Mouse (Mus musculus) layer of hippocampus, adult 11-12 months (tissue): ENCODE measurements around the gene Shroom3.

Experiments
- DNase-seq: peaks from one replicate; pipeline ENCODE4 v3.0.0; 2022; ENCODE audit warnings: low spot score

Gene Shroom3

DNA sequence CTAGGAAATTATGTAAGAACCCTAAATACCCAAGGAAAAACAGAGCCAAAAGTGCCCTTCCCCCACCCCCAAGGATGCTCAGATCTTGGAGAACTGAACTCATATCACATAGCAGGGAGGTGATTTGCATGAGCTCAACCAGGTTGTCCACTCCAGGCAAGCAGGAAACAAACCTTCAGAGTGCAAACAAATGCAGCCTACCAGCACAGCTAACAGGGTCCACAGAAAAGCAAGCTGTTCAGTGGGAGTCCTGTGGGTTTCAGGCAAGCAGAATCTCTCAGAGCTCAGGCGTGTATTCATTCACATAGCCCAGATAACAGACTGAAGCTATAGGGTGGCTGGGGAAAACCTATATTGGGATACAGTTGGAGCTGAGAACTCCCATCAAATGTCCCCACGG is 286.7 kb downstream of the Shroom3 start:
- no peak for DNase-seq

DNA sequence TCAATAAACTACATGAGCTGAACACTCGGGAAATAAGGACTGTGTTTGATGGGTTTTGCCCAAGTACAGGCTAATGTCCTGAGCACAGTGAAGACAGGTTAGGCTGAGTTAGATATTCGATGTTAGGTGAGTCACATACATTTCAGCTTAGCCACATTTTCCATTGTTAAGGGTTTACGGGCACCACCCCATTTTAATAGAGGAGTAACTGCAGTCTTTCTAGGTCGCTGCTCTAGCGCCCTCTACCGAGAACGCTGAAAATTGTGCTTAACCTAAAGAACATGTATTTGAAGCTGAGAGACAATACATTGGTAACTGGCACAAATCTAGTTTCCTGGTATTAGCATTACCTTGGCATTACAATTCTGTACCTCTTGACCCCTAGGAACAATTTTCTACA is 287.2 kb downstream of the Shroom3 start:
- DNase-seq = no peak

DNA sequence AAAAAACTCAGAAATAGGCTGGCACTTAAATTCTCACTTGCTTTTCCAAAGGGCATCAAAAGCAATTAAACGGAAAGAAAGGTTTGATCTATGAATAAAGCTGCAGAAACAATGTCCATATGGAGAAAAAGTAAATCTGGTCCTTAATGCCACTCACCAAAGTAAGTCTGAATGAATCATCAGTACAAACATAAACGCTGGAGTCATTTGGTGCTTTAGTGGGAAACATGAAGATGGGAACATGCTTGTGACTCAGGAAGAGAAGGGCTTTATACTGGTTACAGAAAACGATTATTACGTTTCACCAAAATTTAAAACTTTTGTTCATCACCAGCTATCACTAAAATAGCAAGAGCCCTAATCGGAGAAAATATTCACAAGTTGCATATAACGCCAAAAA is 297.2 kb downstream of the Shroom3 start:
- DNase-seq = no peak

DNA sequence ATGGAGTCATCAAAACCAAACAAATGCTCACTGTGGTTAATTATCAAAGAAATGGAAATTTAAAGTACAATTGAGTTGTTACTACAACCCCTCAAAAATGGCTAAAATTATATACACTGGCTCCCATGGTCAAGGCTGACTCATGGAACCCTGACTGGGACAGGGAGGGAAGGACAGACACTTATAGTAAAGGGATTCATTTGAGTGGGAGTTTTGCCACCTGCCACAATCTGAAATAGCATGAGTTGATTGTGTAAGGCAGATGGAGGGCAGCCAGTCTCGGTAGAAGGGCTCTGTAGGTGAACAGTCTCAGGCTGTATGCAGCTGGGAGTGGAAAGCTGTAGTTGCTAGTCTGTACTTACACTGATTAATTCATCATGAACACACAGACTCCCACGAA is 297.6 kb downstream of the Shroom3 start:
- no peak for DNase-seq

DNA sequence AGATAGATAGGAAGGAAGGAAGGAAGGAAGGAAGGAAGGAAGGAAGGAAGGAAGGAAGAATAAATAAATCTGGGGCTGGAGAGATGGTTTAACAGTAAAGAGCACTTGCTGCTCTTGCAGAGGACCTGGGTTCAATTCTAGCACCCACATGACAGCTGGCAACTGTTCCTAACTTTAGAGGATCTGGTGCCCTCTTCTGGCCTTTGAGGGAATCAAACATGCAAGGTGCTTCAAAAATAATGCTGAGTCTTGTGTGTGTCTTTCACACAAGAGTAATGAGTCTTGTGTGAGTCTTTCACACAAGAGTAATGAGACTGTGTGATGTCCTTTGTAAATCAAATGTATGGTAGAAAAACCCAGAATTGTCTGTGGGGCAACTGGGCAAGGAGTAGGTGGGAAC is 299.4 kb downstream of the Shroom3 start:
- DNase-seq = no peak

DNA sequence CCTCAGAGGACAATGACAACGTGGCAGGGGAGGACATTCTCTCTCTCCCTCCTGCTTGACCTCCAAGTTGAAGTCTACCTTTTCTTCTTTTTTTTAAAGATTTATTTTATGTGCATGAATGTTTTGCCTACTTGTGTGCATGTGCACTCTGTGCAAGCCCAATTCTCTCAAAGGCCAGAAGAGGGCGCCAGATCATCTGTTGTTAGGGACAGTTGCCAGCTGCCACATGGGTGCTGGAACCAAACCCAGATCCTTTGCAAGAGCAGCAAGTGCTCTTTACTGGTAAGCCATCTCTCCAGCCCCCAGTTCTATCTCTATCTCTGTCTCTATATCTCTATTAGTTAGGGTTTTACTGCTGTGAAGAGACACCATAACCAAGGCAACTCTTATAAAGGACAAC is 300.7 kb downstream of the Shroom3 start:
- DNase-seq = no peak

DNA sequence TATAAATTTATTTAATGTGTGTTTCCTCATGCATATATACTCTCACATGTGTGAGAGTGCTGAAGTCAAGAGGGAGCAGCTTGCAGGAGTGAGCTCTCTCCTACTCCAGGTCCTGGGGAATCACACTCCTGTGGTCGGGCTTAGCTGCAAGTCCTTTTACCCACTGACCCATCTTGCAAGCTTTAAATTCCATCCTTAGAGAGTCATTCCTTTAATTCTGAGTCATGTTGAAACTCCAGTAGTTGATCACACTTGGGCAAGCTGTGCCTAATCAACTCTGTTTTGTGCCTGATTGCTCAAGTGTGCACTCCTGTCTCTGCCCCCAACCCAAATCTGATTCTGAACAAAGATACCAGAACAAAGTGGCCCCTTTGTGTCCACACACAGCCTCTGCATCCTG is 301.5 kb downstream of the Shroom3 start:
- no peak for DNase-seq

DNA sequence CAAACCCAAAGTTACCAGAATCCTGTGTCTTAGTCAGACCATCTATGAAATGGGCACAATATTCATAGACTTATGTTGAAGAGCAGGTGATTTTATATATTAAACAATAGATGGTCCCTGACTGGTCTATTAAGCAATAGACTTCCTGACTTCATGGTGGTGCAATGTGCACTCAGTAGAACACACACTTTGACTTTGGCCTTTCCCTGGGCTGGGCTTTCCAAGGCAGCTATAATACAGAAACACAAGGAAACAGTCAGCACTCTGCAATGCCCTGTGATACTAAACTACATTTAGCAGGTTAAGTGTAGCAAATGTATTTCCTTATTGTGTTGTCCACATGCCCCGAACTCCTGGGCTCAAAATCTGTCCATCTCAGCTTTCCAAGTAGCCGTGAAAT is 302.2 kb downstream of the Shroom3 start:
- no peak for DNase-seq

DNA sequence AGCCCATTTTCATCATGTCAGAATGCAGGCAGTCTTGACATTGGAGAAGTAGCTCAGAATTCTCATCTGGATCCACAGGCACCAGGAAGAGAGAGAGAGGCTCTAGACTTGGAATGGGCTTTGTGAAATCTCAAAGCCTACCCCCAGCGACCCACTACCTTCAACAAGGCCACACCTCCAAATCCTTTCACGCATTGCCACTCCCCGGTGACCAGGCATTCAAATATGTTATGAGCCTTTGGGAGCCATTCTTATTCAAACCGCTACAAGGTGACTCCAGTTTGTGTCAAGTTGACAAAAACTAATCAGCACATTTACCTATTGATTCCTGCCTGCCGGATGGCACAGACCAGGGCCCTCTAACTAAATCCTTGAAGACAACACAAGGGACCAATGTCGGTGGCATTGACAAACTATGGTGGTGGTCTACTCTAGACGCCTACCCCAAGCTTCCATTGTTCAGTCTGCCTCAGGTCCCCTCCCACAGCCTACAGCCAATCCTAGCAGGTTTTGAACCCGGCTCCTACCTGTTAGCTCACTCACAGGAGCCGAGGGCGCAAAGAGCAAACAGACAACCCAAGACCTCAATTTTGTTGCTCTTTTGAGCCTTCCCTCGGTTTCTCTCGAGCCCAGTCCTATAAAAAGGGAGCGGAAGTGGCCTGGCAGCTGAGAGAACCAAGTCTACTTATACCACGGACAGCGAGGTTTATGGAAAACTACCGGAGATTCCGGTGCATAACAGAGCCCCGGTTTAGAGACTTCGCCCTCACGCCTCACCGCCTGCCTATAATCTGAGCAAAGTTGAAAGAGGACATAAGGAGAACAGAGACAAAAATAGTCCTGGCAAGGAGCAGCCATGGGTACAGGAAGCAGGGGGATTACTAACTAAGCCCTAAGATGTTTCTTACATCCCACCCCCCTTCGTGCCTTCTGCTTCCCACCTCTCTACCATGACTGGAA is 303.7 kb downstream of the Shroom3 start:
- DNase-seq = no peak

DNA sequence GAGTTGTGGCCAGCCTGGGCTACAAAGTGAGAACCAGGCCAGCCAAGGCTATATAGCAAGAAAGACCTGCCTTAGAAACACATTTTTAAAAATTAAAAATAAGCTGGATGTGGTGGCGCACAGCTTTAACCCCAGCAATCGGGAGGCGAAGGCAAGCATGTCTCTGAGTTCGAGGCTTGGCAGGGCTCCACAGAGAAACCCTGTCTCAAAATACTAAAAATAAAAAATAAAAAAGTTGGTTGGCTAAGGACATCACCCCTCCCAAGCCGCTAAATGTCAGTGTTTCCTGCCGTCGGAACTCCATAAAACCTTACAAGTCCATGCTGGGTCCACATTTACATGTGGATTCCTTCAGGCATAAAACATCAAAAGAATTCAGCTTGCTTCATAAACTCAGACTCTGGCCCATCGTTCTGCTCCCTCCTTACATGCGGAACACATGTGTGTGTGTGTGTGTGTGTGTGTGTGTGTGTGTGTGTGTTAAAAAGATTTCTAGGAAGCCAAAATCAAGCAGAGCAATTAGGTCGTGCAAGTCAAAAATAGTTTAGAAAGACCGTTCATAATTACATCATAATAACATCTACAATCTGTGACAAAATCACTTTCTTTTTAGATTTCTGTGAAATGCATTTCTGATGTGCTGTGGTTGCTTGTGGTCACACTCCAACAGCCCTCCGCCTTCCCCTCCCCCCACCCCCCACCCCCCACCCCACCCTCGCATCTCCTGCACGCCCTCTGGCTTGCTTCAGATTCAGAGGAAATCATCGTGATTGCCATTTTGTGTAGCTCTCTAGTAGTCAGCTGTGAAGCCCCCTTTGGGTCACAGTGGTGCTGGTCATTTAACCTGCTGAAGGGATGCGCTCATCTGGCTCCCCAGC is 304.9 kb downstream of the Shroom3 start:
- no peak for DNase-seq

DNA sequence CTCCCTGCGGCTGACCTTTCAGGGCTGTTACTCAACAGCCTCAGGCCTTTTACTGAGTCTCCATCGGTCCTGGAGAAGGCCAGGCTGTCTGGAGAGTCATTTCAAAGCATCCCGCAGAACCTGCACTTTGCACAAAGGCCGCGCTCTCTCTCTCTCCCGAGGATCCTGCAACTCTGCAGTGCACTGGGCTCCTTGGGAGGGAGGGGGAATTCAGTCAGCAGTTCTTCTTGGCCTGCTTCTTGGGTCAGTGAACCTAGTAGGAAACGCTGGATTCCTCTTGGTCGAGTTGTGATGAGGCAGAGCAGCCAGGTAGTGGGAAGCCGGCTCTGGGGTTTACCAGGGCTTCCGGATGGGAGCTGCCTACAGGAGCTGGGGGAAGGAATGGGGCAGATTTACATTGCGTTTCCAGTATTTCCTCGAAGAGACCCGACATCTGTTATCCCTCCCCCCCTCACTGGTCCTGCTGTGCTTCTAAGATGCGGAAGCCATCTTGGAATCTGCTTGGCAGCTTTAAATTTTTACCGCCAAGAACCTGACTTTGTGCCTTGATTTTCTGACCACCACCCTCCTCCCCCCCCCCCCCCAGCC is 305.6 kb downstream of the Shroom3 start:
- DNase-seq = no peak

DNA sequence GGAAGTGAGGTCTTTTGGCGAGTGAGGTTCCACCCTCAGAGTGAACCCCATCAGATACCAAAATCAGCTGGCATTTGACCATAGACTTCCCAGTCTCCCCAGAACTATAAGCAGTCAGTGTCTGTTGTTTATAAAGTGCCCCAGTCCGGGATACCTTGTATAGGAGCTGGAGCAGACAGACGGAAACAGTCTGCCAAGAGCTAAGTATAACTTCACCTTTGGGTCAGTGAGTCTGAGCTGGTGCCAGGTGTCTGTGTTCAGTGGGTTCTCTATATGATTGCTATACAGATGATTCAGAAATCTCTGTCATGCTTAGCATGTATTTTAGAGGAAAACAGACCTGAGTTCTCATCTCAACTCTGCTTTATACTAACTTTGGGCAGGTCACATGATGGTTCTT is 308.9 kb downstream of the Shroom3 start:
- DNase-seq = no peak

DNA sequence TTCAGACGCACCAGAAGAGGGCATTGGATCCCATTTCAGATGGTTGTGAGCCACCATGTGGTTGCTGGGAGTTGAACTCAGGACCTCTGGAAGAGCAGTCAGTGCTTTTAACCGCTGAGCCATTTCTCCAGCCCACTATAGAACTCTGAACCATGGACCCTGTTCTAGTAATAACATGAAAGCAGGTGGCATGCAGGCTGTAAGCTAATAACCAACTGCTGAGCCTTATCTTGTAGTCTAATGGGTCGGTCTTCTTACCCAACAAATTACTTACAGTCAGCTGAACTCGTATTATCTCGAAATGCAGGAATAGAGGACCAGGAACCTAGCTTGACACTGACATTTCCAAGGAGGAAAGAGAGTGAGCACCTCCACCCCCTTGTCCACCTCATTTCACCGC is 311.1 kb downstream of the Shroom3 start:
- DNase-seq = no peak

DNA sequence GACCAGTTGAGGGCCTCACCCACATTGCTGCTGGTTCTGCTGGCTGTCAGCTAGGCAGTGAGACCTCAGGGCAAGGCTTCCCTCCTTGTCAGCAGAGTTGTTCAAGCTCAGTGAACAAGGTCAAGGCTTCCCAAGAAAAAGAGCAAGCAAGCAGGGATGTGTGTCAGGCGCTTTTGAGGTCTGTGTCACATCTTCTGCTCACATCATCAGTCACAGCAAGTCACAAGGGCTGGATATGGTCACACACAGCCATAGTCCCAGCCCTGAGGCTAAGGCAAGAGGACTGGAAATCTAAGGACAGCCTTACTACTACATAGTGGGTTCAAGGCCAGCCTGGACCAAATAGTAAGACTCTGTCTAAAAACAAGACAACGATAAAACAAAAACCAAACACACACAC is 311.6 kb downstream of the Shroom3 start:
- DNase-seq = no peak

DNA sequence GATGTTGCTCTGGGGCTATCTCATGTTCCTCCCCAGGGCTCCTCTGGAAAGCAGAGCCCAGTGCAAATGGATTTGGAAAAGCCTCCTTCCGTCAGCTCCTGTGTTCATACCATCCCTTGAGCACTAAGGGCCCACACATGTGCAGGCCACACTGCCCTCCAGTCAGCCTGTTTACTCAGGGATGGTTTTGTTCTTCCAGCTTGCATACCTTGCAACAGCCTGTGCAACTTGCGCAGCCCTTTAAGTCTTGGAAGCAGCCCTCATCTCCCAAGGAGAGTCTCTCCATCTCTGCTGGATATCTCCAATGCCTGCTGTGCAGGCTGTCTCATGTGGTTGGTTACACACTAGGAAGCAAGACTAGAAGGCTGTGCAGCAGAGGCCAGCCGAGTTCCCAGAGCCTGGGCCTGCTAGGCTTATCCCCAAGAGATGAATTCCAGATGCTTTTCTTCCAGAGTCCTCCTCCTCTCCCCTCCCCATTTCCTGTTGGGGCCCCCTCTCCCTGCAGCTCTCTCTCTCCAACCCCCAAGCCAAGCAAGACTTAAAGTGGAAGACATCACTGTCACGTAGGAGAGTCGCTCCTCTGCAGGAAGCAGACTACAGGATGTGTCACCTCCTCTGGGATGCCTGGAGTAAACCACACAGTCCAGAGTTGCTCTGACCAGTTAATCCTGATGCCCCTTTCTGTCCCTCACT is 314.3 kb downstream of the Shroom3 start:
- DNase-seq = no peak

DNA sequence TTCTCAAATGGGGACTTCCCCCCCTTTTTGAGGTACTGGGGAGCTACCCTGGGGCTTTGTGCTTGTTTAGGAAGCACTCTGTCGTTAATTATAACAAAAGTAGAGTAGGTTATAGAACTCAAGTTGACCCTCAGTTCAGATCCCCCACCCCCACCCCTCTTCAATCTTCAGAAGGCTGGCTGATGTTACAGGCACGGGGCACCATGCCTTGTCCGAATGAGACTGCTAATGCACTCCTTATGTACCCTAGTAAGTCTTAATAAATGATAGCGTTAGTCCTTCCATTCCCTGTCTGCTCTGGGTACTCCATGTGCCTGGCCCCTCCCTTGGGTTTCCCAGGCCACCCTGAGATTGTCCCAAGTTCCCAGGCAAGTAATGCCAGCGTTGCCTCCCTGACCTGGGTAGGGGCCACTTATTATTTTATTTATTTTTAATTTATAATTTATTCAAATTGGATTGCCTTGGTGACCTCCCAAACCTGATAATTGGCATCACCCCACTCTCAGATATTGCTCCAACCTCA is 315.3 kb downstream of the Shroom3 start:
- no peak for DNase-seq

DNA sequence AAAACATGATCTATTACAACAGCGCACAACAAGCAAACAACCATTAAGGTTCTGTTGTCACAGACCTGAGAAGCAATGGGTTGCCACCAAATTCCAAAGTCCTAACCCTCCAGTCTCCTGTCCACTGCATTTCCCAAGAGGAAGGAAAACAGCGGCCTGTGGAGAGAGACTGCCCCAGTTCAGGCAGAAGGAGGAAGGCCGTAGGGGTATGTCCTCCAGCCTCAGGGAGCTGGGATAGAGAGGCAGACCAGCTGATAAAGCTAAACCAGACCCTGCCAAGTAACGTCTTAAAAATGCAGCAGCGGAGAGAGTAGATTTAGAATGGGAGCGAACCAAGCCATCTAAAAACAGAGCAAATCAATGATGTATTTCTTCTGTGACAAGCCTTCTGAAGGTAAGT is 316.8 kb downstream of the Shroom3 start:
- DNase-seq = no peak

DNA sequence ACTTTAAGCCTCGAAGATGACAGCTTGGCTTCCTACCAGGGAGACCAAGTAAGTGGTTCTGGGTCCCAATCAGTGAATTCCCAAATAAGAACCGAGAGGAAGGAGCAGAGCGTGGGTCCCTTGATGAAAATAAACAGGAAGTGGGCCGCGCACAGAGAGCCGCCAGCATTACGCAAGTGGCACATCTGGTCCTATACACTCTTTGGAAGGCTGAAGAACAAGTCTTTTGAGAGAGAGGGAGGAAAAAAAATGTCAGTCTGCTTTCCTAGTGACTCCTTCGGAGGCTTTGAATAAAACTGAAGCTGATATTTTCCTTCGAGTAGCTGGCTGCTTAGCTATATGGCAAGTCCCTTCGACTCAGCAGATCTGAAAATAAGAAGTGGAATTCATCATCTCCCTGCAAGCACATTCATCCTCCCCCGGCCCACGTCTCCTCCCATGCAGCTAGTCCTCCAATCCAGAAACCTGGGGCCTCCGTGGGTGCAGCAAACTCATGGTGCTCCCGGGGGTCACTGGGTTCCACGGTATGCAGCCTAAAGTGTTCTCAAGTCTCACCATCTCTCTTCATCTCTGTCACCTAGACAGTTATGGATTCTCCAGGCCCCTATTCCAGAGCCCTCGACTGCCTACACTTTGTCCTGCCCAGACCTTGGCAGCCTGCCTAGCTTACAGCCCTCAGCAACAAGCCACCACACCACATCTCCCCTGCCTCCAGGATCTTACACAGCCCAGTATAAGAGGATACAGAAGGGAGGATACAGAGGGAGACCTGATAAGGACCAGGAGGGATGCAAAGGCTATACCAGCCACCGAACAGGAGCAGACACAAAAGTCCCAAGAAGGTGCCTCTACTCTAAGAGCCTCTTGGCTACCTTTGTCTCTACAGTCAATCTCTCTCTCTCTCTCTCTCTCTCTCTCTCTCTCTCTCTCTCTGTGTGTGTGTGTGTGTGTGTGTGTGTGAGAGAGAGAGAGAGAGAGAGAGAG is 317.8 kb downstream of the Shroom3 start:
- peak; percentile 47 for DNase-seq

DNA sequence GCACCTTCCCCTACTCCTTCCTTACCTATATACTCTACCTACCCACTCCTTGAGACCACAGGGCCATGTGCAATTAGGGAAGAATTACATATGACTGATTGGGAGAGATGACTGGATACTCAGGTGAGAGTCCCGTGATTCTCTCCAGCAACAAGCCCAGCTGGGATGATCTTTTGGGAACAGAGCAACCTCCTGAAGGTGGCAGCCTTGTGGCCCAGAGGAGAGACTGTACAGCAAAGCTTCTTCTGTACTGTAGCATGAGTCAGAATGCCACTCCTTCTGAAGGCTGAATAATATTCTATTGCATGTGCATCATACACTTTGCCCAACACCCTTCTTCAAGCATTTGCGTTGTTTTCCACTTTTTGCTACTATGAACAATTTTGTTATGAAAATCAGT is 319.4 kb downstream of the Shroom3 start:
- DNase-seq = no peak

DNA sequence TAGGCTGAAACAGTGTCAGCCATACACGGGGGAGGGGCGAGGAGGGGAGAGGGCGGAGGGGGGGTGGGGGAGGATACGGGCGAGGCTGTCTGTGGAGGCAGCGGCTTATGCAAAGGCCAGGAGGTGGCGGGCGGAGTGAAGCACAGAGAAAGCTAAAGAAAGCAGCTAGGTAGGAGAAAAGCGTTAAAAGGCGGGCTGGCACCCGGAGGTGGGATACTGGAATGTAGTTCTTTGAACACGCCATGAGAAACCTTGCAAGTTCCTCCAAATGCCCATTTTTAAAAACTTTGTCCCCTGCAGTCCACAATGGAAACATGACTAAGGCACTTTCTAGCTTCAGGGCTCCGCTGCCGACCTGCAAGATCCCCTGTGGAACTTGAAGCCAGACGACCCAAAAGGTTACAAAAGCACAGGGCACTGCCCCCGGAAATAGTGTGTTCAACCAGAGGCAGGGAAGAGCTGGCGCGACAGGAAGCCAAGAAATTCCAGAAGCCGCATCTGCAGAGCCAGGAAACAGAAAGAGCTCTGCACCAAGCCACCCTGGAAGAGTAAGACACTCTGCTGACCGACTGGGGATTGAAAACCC is 322.1 kb downstream of the Shroom3 start:
- DNase-seq = no peak
